Mouse (Mus musculus) embryo, embryonic 9.5 days (tissue): Measurements from ENCODE around the gene Ifitm10.
"Not testable (repeated sequence)": the region's sequence is repeated elsewhere in the genome, so short reads cannot be mapped to it uniquely, and the experiment has no call there.

Source experiments
- DNase-seq: peaks from one replicate; pipeline ENCODE4 v3.0.0-alpha.2; 2017; ENCODE audit errors: extremely low spot score

Ifitm10 gene

DNA sequence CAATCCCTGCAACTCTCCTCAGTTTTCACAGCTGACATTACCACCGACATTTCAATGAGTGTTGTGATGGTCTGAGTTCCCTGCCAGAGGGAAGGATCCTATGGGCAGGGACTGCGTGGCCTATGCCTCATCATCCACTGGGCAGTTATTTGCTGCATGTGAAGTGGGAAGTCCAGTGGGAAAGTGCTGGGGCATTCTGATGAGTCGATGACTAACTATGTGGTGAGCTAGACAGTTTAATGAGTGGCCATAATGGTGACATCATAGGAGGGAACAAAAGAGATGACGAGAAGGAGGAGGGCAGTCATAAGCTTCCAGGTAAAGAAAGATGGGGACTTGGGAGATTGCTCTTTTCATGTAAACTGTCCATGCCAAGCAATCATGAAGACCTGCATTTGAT lies 10.4 kb downstream of the Ifitm10 start:
- no peak for DNase-seq

DNA sequence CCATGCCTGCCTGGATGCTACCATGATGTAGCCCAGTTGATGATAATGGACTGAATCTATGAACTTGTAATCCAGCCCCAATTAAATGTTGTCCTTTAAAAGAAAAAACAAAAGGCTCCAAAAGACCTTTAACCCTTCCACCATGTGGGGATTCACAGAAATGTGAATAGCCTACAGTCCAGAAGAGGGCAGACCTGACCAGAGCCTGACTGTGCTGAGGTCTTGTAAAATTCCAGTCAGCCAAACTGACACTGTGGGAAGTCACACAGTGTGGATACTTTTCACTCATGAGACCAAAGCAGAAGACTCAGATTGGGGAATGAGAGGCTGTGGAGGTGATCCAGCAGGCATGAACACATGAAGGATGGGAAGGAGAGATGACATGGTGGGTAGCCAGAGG lies 12.8 kb downstream of the Ifitm10 start:
- DNase-seq = no peak

DNA sequence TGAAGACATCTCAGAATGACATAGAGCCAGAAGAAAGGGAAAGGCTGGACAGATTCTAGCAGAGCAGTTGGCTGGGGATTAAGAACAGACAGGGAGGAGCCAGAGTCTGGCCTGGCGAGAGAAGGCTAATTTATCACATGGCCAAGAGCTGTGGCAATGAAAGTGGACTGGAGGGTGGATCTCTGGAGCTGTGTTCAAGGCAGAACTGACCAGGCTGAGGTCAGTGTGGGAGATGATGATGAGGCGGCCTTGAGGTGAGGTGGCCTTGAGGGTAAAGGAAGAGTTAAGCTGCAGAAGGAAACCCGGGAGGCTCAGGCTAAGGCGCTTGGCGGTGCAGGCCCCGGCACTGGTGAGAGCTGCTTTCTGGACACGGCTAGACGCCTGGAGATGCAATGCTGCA lies 14.4 kb downstream of the Ifitm10 start:
- DNase-seq = no peak

DNA sequence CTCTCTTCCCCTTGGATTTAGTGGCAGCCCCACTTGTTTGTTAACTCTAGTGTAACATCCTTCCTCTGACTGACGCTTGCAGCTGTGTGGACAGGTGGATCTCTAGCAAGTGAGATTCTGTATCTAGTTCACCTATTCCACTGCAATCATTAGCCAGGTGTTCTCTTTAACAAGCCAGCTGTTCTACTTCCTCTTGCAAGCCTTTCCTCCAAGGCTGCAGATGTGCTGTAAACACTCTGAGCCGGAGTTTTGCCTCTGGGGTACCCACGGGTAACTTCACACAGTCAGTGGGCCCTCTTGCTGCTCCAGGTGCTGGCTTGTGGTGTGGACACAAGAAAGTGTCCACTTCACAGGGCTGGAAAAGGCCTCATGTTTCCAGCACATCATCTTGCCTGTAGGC lies 16.0 kb downstream of the Ifitm10 start:
- DNase-seq = no peak

DNA sequence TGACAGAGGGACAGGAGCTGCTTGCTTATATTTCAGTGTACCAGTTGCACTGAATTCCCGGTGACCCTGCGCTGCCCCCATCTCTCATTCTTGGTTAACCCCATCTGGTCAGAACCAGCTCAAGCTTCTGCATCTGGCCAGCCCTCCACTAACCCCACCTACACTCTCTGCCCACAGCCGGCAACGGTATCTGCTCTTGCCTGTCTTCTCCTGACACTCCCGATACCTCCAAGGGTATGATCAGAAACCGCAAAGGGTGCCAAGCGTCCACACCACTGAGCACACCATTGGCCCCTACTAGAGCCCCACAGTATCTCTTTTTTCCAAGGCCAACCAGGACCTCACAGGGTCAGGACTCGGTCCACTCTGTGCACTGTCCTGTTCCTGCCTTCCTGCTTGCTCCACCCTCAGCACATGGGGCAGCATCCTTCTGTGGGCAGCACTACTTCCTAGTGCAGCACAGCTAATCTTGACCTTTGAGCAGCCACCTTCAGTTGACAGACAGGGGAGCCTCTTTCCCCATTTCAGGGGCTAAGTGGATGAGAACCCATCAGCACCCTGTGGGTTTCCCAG lies 18.8 kb downstream of the Ifitm10 start:
- DNase-seq = no peak

DNA sequence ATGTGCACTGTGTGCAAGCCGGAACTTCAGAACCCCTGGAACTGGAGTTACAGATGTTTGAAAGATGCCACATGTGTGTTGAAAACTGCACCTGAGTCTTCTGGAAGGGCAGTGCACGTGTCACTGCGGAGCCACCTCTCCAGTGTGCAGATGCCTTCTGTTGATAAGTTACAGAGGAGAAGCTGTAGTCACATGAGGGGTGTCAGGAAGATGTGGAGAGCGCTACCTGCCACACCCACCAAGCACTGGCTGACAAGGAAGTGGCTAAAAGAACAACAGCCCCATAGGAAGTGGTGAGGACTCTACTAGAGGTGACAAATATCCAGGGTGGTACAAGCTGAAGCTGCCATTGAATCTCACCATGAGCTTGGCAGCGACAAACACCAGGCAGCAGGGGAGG lies 19.7 kb downstream of the Ifitm10 start:
- no peak for DNase-seq

DNA sequence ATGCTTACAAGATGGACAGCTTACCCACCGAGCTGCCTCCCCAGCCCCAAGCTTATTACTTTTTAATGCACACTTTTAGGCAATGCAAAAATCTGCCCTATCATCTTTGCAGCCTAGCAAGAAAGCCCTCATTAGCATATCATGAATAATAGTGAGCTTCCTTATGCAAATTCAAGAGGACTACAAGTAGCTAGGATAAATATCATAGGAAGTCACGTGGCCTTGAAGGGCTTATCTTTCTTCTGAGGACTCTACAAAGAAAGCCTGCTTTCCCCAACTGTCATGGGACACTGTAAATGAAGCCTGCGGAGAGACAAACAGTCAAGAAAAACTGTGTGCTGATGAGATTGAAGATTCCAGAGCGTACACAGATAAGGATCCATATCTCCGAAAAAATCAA lies 22.0 kb downstream of the Ifitm10 start:
- DNase-seq = no peak

DNA sequence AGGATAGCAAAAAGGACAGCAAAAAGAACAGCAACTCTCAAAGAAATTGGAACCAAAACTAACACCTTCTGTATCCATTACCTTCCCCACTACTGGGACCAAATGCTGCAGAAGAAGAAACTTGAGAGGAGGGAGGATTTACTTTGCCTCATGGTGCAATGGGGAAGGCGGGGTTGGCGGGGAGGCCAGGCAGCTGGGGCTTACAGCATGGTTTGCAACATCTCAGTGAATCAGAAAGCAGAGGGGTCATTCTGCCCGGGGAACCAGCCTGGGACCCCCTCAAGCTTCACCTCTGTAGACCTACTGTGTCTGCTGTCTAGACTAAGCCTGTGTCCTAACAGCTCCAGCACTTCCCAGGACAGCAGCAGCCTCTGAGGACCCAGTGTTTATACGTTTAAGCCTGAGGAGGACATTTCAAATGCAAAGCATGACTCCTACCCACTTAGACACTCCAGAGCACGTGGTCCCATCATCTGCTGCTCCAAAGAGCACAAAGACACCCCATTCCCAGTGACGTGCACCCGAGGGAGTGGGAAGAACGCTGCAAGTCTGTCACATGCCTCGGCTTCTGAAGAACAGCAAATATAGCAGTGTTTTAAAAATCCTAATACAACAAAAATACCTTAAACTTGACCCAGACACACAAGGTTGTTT lies 24.1 kb downstream of the Ifitm10 start:
- DNase-seq = no peak

DNA sequence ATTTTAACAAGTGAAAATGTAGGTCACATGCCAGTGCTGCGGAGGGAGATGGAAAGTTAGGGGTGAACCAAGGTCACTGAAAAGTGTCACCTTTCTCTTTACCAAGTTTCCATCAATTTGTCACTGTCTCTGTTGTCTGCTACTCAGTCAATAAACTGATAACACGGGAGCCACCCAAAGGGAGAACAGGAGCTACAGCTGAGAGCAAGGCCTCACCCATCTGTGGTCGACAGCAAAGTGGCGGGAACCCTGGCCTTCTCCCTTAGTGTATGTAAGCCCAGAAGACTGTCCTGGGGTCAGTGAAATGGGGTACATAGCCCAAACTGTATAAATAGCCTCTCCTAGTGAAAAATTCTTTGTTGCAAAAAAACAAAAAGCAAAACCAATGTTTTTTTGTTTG lies 26.0 kb downstream of the Ifitm10 start:
- DNase-seq = no peak

DNA sequence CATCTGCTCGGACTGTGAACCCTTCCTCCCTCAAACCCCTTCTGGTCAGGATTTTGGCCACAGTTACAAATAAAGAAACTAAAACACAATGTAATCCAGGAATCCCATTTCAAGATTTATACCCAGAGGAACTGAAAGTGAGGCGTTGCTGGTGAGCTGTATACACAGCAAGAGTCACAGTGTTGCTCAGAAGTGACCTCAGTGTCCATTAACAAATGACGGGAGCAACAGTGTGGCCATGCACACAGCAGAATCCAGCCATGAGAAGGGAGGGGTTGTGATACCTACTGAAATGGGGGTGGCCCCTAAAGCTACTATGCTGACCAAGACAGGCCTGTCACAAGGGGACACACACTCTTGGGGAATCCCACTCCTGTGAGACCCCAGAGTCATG lies 31.3 kb downstream of the Ifitm10 start:
- no peak for DNase-seq

DNA sequence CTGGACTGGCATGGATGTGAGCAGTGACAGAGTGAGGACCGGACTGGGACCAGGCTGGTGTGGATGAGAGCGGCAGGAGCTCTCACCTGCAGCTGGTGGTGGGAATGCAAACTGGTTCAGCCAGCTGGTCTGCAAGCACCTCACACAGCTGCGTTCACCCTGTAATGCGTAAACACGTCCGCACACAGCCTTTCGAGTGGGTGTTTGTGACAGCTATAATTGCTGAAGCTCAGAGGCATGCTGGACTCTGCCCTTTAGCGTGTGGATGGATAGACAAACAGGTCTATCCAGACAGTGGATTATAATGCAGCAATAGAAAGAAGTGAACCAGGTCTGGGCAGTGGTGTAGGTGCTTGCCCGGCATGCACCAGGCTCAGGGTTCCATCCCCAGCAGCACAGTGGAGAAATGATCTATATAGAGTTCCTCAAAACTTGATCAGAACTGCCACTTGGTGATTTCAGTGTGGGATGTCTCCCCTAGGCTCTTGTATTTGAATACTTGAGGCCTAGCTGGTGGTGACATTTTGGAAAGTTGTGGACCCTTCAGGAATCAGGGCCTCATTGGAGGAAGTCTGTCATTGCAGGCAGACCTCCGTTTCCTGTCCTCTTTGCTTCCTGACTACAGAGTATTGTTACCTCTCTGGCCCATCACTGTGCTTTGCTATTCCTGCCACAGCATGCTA lies 31.8 kb downstream of the Ifitm10 start:
- DNase-seq = no peak

DNA sequence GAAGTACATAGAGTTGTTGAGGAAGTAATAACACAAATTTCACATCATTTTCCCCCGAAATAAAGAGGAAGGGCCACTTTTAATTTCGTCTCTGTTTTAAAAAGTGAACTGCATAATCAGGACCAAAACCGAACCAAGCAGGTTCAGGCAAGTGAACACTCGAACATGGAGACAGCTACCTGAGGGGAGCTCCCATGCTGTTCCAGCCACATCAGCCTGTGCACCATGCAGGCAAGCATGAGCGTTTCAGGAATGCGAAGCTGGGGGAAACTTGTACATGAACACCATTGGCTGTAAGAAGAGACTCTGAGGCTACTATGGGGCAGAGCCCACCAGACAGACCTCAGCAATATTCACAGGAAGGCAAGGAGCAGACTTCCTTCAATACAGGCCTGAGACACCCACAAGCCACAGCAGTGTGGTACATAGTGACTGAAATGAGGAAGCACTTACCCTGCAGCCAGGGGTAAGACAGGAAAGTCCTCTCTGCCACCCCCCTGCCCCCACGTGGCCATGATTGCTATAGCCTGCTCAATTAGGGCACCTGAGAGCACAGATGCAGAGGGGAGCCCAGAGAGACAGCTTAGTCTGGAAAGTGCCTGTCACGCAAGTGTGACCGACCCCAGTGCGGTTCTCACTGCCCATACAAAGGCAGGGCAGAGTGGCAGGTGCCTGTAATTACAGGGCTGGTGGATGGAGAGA lies 33.1 kb downstream of the Ifitm10 start:
- no peak for DNase-seq

DNA sequence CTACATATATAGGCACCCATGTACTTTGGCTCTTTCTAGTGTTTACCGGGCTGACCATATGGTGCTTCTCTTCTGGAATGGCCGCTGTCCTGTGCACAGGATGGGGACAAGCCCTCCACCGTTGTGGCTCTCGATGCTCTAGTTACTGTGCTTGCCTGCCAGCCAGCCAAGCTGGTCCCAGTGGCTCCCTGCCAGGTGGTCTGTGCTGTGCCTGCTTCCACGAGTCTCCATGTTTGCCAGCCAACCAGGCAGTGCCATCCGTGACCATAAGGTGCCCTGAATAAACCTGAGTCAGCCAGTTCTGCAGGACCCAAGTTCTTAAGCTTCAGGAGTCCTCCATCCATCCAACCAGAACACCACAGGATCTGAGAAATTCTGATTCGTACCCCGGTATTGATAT lies 38.4 kb downstream of the Ifitm10 start:
- no peak for DNase-seq

DNA sequence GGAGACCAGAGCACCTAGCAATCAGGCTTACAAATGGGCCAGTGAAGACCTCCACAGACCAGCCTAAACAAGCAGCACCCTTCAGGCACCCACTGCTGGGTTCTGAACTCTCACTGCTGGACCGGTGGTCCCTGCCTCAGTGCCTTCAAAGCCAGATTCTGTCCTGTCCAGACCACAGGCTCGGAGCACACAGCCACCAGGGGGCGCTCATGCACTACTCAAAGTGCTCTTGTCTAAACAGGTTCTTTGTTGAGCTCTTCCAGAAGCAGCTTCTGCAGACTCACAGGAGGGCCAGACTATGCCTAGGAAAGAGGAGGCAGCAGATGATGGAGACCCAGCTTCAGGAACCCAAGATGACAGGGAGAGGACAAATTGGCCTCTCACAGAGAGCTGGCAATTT lies 39.3 kb downstream of the Ifitm10 start:
- peak; percentile 89 for DNase-seq

DNA sequence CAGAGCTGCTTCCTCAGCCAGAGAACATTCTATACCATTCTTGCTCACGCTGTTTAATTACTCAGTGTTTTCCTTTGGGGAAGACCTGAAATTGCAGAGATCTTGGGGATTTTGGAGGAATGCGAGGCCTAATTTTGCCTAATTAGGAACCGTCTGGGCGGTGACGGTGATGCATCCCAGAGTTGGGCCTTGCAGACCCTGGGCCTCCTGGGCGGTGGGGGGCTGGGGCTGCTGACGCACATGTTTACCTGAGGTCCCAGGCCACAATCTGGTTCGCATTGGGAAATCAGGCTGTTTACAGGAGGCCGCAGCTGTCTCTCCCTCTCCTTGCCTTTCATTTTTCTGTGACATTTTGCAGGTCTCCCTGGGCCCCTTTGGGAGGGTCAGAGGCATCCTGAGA lies 40.8 kb downstream of the Ifitm10 start:
- DNase-seq = not testable (repeated sequence)

DNA sequence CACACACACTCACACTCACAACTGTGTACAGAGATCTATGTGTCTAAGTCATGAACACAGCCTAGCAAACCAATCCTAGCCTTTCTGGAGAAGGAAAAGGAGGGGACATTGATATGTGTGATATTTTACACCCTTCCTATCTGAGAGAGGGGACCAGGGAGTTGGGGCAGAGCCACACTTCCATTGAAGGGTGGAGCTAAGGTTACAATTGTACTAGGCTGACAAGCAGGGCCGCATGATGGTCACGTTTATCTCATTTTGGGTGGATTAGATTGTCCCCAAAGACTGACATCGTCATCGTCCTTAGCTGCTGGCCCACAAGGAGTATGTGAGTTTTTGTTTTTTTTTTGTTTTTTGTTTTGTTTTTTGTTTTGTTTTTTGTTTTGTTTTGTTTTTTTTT lies 42.3 kb downstream of the Ifitm10 start:
- DNase-seq = no peak

DNA sequence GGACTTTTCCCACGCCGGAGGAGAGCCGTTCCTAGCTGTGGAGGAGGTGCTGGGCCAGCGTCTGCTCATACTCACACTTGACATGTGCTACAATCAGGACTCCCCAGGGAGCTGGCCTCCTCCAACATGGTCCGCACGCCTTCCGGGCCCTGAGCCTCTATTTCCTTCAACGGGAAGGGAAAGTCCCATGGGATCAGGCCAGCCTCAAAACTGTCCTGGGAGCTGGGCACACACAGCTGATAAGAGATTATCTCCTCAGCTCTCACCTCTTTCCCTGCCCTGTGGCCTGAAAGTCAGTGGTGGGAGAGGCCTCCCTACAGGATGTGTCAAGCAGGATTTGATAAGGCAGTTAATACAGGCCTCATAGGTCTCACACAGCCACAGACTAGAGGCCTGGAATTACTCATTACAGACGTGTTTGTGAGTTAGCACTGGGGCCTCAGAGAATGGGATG lies 43.3 kb downstream of the Ifitm10 start:
- DNase-seq = no peak

DNA sequence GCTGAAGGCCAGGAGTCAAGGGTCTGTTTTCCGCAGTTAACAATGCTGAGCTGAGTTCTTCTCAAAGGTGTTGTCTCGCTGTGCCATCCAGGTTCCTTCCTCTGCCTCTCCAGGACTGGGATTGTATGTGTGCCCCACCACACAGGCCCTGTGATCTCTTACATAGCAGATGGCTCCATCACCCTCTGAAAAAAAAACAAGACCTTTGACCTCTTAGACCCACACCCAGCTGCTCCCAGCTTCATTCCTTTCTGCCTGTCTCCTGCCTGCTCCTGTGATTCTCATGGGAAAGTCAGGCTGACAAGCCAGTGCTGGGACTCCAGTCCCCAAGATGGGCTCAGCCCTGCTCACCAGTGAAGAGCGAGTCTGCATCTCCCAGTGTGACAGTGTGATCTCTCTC lies 45.0 kb downstream of the Ifitm10 start:
- DNase-seq = peak; percentile 44

DNA sequence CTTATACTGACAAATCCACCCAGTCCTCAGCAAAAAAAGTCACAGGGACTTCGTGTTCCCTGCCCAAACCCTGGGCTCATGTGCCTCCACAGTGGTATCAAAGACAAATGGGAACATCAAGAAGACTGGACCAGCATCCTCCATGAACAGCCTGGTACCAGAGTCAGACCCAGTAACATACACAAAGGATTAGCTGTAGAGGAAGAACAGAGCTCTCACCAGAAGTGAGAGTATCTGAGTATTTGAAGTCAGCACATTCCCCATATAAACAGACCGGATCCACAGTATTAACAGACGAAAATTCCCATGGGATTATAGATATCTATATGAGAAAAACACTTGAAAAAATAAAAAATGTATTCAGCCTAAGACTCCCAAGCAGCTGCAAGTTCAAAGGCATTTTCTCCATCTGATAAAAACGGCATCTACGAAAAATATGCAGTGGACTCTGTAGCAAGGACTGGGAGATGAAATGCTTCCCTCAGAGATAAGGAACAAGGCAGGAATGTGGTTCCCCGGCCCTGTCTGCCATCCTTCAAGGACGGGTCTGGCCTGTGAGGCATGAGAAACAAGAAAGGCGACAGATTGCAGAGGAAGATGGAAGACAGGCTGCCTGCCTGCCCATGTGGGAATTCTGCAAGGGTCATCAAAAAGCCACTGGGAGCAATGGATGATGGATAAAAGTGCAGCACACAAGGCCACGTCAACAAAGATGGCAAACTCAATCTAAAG lies 46.7 kb downstream of the Ifitm10 start:
- DNase-seq = no peak

DNA sequence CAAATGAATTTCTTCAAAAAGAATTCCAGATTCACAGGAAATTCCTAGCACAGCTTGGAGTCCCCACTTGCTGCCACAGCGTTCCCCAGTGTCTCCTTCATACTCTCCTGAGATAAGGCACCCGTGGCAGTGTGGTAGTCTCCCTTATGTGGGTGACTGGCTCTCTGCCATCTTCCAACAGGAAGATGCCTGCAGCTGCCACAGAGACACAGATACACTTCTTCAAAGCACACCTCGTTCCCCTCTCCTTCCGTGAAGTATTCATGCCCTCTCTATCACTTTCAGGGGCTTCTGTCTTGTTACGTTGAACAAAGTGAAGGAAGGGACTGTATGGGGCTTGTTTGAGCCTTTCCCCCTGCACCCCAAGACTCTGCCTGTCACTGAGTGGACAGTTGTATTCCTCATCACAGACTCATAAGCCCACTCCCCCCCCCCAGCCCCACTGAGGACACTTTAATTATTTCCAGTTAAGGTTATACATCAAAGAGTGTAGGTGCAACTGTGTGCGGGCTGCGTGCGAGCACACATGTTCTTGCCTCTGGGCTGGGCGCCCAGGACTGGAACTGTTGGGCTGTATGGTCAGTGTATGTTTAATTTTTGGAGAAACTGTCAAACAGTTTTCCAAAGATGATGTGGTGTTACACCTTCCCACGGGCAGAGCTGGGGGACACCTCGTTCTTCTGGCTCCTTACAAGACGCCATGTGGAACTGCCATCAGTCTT lies 50.0 kb downstream of the Ifitm10 start:
- no peak for DNase-seq

DNA sequence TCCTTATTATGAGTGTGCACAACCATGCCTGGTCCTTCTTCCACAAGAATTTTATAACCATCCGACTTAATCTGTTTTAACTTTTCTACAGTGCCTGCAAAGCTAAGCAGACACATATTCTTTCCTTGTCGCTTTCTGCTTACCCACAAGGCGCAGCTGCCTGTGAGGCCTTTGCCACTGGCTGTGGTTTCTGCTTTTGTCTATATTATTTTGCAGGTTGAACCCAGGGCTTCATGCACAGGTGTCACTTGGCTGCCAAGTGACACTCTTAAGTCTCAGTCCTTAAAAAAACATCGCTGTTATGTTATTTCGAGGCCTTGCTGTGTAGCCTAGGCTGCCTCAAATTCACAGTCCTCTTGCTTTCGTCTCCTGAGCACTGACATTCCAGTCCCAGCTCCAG lies 50.9 kb downstream of the Ifitm10 start:
- no peak for DNase-seq
